Mouse (Mus musculus): ENCODE data around the gene Kat6b.

GRCm38 (mm10) chr14:21439785-21440184 is 41.4 kb upstream of the Kat6b start:
- TF ChIP-seq CTCF (conservative IDR thresholded peaks at IDR 0.05; ENCODE audit: insufficient read depth, insufficient read length, low read depth, low read length) = no peak
- TF ChIP-seq POLR2A (IDR thresholded peaks at IDR 0.05; ENCODE audit: low read depth, low read length) = no peak

Data from kidney, adult 2 months (tissue).